In genomic region chr2:146958951-146959821, GRCm38 (mm10) we compare ENCODE assay signal across 9 mouse cellular contexts. TPM values are rescaled to one million over a fixed set of nuclear protein-coding genes. Genes with fewer than 3 reads are reported as not detected.
A peak's percentile ranks its signal among the peaks of the same experiment; 100 is the strongest.
DNase-seq lines count a peak whose midpoint lies in the region; ATAC-seq and TF ChIP-seq lines count a peak whose summit lies in the region.
"Had no signal": no experiment of that assay in that cellular context is flagged by ENCODE, and none has a peak within 500 bp of the region (broad histone marks: within the 10 kb centered on the region; RNA-seq: fewer than 3 reads in every experiment).

No protein-coding gene starts in this region.

- H3K79me2 ChIP-seq in liver, adult 2 months (ENCODE audit: control insufficient read depth, insufficient read depth, low read length) = no peaks in the 10 kb centered on the region
- H3K79me2 ChIP-seq in myocyte (ENCODE audit: control insufficient read depth, insufficient read depth) = no peaks in the 10 kb centered on the region

- no peak for TF ChIP-seq POLR2A in liver, adult 2 months (IDR thresholded peaks at IDR 0.05; ENCODE audit: extremely low read depth, insufficient read depth, low read length)
- no peak for TF ChIP-seq POLR2A in myocyte (IDR thresholded peaks at IDR 0.05; ENCODE audit: insufficient read length, low read depth)

- peak overlapping the region; percentile 63 for H3K9ac ChIP-seq in heart, embryonic 13.5 days
- H3K9ac ChIP-seq in kidney, postnatal 0 days (ENCODE audit: low read depth, low read length) = 0 out of 2 replicates have a peak overlapping the region, but pooled peaks have one; percentile 37
- no peak overlapping the region for H3K9ac ChIP-seq in liver, adult 2 months (ENCODE audit: low read depth, low read length)

- no peak overlapping the region for H3ac ChIP-seq in myocyte (ENCODE audit: control insufficient read depth, insufficient read length)

- peak; percentile 79 for TF ChIP-seq CTCF in kidney, postnatal 0 days (IDR thresholded peaks at IDR 0.05; ENCODE audit: low read depth)
- peak; percentile 92 for TF ChIP-seq CTCF in liver, adult 2 months (IDR thresholded peaks at IDR 0.05; ENCODE audit: low read depth, low read length)

- H3K9me3 ChIP-seq in heart, embryonic 13.5 days = no peaks in the 10 kb centered on the region
- no peaks in the 10 kb centered on the region for H3K9me3 ChIP-seq in kidney, postnatal 0 days (replicated peaks; ENCODE audit: low read length)

- H3K4me1 ChIP-seq in heart, embryonic 13.5 days = peaks cover 3% of the 10 kb centered on the region; the same call in 1 of the 2 replicates
- H3K4me1 ChIP-seq in kidney, postnatal 0 days (replicated peaks; ENCODE audit: insufficient read depth, low read length) = peaks cover 4% of the 10 kb centered on the region; the same call in 1 of the 2 replicates
- no peaks in the 10 kb centered on the region for H3K4me1 ChIP-seq in liver, adult 2 months (ENCODE audit: control insufficient read depth, insufficient read depth, low read length)

- no peaks in the 10 kb centered on the region for H3K27me3 ChIP-seq in heart, embryonic 13.5 days (replicated peaks)
- H3K27me3 ChIP-seq in kidney, postnatal 0 days (ENCODE audit: insufficient read depth, low read length) = no peaks in the 10 kb centered on the region
- no peaks in the 10 kb centered on the region for H3K27me3 ChIP-seq in liver, adult 2 months (ENCODE audit: control insufficient read depth, insufficient read depth, low read length)
- no peaks in the 10 kb centered on the region for H3K27me3 ChIP-seq in myocyte (ENCODE audit: control insufficient read depth, insufficient read depth, insufficient read length)

- peak; percentile 77 for DNase-seq in CD4-positive, CD25-positive, alpha-beta regulatory T cell, adult 2 months (ENCODE audit: low read depth, low spot score)
- DNase-seq in brain, embryonic 18.5 days (ENCODE audit: low read depth, low spot score) = peak; percentile 47
- DNase-seq in fibroblast of lung, adult 2 months (ENCODE audit: low read depth) = peak; percentile 35
- peak; percentile 90 for DNase-seq in kidney, postnatal 0 days (ENCODE audit: low spot score)
- DNase-seq in liver, adult 2 months (ENCODE audit: extremely low read depth, low read depth, low spot score) = peak; percentile 60
- peak; percentile 77 to 90 for DNase-seq in spleen, postnatal 4 days (ENCODE audit: low spot score in 2 of 2)

- ATAC-seq in heart, embryonic 13.5 days (ENCODE audit: extremely low read depth, insufficient number of reproducible peaks, low FRiP score, low TSS enrichment) = 0 out of 2 replicates have a peak, but pooled peaks have one; percentile 37
- peak; percentile 81 for ATAC-seq in kidney, postnatal 0 days (replicated peaks; ENCODE audit: low FRiP score, low read depth)

- 3% methylated on average over 21 of the region's 21 CpGs for WGBS in heart, embryonic 13.5 days
- 1% methylated on average over 21 of the region's 21 CpGs for WGBS in kidney, postnatal 0 days
- WGBS in liver, adult 2 months = 11% methylated on average over 21 of the region's 21 CpGs

- H3K4me3 ChIP-seq in heart, embryonic 13.5 days = peak overlapping the region; percentile 43
- peak overlapping the region; percentile 24 for H3K4me3 ChIP-seq in kidney, postnatal 0 days (replicated peaks; ENCODE audit: low read depth, low read length)
- no peak overlapping the region for H3K4me3 ChIP-seq in liver, adult 2 months (ENCODE audit: insufficient read depth, low read depth, low read length)
- no peak overlapping the region for H3K4me3 ChIP-seq in myocyte
- H3K4me3 ChIP-seq: erythroblast, embryonic 14.5 days had no signal

- peaks cover 3% of the 10 kb centered on the region; the same call in 1 of the 2 replicates for H3K36me3 ChIP-seq in heart, embryonic 13.5 days
- H3K36me3 ChIP-seq in kidney, postnatal 0 days (ENCODE audit: insufficient read depth, low read length) = no peaks in the 10 kb centered on the region
- H3K36me3 ChIP-seq in liver, adult 2 months (ENCODE audit: control insufficient read depth, insufficient read depth, low read length) = peaks cover 5% of the 10 kb centered on the region
- H3K36me3 ChIP-seq in myocyte (ENCODE audit: control insufficient read depth, insufficient read depth) = no peaks in the 10 kb centered on the region

- peak overlapping the region; percentile 72 for H3K4me2 ChIP-seq in heart, embryonic 13.5 days
- peak overlapping the region; percentile 58 for H3K4me2 ChIP-seq in kidney, postnatal 0 days (ENCODE audit: low read length)
- peak overlapping the region; percentile 55 for H3K4me2 ChIP-seq in myocyte (ENCODE audit: low read depth)

- no peak overlapping the region for H3K27ac ChIP-seq in heart, embryonic 13.5 days (replicated peaks)
- H3K27ac ChIP-seq in kidney, postnatal 0 days = no peak overlapping the region
- no peak overlapping the region for H3K27ac ChIP-seq in liver, adult 2 months (replicated peaks; ENCODE audit: insufficient read depth, low read depth, low read length)

TF ChIP-seq in myocyte, 11 proteins besides CTCF, POLR2A, EP300 and RAD21:
- TF ChIP-seq USF1 (IDR thresholded peaks at IDR 0.05; ENCODE audit: low read depth) (peak; percentile 52), SRF (IDR thresholded peaks at IDR 0.05; ENCODE audit: control insufficient read depth, insufficient read length, low read depth) (no peak)
TF ChIP-seq in myocyte: peak in this region for 1.

RNA-seq across cellular contexts. Expression of gene Xrn2, which starts 53.6 kb away (rescaled TPM):
- 48.0 and 50.6 TPM in 2 replicates for polyA plus RNA-seq in heart, embryonic 13.5 days (2015; fragmentation: Nextera tagmentation; extraction: Ambion mirVana)
- 70.3 and 76.1 TPM in 2 replicates for polyA plus RNA-seq in kidney, postnatal 0 days (2015; fragmentation: Nextera tagmentation; extraction: Ambion mirVana)
- 35.8 and 57.9 TPM in 2 replicates for total RNA-seq in liver, adult 2 months (2014; rRNA removed)
- polyA plus RNA-seq in liver, adult 2 months (2012; rRNA removed) = 13.5 and 14.5 TPM in 2 replicates
- polyA plus RNA-seq in myocyte (2012; fragmentation: generic; extraction: Trizol) = 40.7 TPM

Comparison
In these comparisons a context has a peak if more than half of its experiments do, and no peak if none do; other contexts are left out.
1. DNase-seq: peak in every context shown above with its lines; median percentile 90 in kidney, postnatal 0 days; 84 in spleen, postnatal 4 days; 77 in CD4-positive, CD25-positive, alpha-beta regulatory T cell, adult 2 months; 60 in liver, adult 2 months; 47 in brain, embryonic 18.5 days; 35 in fibroblast of lung, adult 2 months.
2. H3K4me3 ChIP-seq: peak in heart, embryonic 13.5 days (single experiment) and kidney, postnatal 0 days (single experiment); none in liver, adult 2 months (single experiment) and myocyte (single experiment).
3. Peak in every context shown above with its lines, with median percentiles within 50 percentile points of each other: H3K4me2 ChIP-seq.